Mouse (Mus musculus): ENCODE measurements around the gene Cacng1. TPM values are rescaled to one million over a fixed set of nuclear protein-coding genes. Genes with fewer than 3 reads are reported as not detected.

Gene Cacng1
- total RNA-seq (2017), result not detected in 3 replicates

DNA sequence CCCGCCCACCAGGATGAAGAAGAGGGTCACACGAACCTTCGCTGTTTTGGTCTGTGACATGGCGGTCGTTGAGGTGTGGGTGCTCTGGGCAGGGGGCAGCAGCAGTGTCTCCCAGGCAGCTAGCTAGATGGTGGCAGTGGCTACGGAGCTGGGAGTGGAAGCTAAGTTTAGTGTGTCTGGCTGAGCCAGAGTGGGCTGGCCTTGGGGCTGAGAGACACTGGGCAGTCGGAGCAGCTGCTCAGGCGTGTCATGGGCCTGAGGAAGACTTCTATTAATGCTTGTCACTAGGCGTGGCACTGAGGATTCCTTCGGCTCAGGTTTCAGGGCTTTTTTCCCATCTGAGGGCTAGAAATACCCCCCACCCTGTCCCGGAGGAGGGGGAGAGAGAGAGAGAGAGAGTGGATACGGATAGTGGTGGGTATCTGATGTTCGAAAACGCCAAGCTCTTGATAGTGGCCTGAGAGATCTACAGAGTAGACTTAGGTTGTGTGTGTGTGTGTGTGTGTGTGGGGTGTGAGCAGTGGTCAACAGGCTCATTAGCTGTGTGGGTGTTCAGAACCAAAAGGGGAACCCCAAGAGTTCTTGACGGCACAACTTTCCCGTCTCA lies at the start of gene Cacng1:
Gene Cacng1, minus strand, starts transcription at position 191 of the 607 bp plus-strand sequence.
- no peak for ATAC-seq (replicated peaks; ENCODE audit: insufficient number of reproducible peaks, low FRiP score, low TSS enrichment, poor library complexity, severe bottlenecking)

DNA sequence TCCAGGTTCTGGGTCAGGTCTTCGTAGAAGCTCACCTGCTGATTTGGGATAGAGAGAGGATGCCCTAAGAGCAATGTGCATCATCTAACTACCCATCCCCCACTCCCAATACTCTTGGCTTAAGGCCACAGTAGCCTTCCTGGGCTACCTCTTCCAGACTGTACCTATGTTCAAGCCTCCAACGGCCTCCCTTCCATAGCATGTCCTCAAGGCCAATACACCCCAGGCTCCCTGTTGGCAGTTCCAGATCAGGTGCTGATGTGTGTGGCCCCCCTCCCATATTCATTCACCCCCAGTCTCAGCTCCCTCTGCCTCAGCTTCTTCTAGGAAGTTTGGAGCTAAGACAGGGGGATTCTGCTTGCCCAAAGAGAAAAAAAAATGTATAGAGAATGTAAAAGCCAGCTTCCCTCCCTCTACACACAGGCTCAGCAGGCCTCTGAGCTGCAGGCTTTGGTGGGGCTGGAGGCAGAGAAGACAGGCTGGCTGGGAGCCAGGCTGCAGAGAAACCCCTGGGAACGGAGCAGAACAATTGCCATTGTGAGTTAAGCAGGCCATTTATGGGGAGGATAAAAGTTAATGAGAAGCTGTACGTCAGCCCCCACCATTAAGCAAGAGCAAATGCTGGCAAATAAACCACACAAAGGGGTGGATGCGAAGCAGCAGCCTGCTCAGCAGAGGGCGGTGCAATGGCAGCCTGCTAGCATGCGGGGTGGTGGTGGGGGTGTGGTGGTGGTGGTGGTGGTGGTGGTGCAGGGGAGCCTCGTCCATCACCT lies 46.6 kb upstream of the Cacng1 start:
- no peak for ATAC-seq (replicated peaks; ENCODE audit: insufficient number of reproducible peaks, low FRiP score, low TSS enrichment, poor library complexity, severe bottlenecking)

DNA sequence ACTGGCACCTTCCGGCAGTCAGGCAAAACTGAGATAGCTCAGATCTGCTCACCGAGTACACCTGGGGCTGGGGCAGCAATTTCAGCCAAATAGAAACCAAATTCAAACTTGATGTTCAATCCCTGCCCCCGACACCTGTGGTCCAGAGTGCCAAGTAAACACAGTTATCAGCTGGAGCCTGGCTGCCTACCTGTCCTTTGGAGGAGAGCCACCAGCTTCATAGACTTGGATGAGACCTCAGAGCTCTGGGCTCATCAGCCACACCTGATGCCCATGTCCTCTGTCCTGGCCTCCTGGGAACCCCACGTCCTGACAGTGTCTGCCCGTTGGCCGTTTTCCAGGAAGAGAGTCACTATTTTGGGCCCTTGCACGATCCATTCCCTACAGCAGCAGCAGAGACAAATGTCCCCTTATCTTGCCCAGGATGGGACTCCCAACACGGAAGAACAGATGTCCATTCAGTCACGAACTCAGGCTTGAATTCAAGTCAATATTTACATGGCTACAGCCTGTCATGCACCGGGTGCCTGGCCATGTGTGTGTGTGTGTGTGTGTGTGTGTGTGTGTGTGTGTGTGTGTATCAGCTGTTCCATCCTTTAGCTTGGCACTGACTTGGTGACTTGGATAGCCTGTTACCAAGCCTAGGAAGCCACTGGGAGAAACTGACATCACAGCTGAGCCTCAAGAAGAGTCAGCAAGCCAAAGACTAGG lies 45.6 kb upstream of the Cacng1 start:
- no peak for ATAC-seq (replicated peaks; ENCODE audit: insufficient number of reproducible peaks, low FRiP score, low TSS enrichment, poor library complexity, severe bottlenecking)

DNA sequence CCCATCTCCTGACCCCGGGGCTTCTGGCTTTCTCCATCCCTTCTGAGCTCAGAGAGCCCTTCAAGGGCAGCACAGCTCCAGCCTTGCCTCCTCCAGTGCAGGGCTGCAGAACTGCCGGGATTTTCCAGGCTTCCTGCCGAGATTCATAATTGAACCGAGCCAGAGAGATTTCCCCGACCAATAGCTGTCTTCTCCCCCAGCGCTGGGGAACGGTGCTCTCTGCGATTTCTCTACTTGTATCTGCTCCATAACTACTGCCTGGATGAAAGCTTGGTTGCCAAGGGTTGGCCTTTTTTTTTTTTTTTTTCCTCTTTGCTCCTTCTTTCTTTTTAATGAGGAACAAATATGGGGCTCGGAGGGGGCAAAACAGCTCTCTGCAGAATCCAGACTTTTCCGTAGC lies 43.7 kb upstream of the Cacng1 start:
- ATAC-seq (replicated peaks; ENCODE audit: insufficient number of reproducible peaks, low FRiP score, low TSS enrichment, poor library complexity, severe bottlenecking), result no peak

DNA sequence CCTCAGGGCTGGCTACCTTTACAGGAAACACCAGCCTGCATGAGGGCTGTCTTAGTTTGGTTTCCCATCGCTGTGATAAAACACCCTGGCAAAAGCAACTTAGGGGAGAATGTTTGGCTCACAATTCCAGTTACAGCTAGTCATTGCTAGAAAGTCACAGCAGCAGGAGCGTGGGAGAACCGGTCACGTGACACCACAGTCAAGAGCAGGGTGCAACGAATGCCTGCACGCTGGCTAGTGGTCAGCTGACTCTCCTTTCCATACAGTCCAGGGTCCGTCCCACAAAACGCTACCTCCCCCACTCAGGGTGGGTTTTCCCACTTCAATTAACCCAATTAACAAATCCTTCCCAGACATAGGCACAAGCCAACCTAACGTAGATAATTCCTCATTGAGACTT lies 43.2 kb upstream of the Cacng1 start:
- ATAC-seq (replicated peaks; ENCODE audit: insufficient number of reproducible peaks, low FRiP score, low TSS enrichment, poor library complexity, severe bottlenecking), result no peak

DNA sequence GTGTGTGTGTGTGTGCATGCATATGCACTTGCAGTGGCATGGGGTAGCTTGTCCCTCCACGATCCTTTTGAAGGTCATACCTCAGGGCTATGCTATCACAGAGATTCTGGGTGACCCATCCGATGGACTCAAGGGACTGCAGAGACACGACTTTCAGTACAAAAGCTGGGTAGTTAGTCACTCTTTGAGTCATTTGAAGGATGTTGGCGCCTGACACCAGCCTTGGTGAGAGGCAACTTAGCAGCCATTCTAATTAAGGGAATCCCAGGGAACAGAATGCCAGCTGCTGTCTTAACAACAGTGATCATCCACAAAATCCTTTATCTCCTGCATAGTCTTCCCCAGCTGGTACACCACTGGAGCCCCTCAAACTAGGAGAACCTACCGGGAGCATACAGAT lies 32.8 kb upstream of the Cacng1 start:
- no peak for ATAC-seq (replicated peaks; ENCODE audit: insufficient number of reproducible peaks, low FRiP score, low TSS enrichment, poor library complexity, severe bottlenecking)

DNA sequence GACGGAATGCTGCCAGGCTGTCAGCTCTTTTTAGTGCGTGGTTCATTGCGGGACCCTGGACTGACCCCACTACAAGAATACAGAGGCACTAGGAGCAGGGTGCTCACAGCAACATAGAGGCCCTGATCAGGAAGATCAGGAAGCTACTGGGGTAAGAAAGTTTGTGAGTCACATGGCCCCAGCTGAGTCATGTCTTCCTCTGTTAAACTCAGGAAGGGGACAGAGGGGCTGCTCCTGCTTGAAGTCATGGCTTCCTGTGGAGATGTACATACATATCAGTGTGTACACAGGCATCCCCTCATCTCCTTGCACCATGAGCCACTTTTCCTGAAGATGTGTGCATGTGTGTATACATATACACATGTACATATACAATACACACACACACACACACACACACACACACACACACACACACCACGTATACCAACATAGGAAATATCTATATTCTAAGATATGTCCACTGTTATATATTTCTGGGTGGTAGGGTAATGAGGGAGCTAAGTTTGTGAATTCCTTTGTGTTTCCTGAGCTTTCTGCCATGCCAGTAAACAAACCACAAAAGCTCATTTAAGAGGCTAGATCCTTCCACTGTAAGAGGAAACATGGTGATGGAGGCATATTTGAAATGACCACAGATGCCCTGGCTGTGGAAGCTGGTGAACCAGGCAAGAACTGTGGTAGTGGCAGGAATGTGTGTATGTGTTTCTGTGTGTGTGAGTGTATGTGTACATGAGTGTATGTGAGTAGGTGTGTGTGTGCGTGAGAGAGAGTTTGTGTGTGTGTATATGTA lies 32.1 kb upstream of the Cacng1 start:
- no peak for ATAC-seq (replicated peaks; ENCODE audit: insufficient number of reproducible peaks, low FRiP score, low TSS enrichment, poor library complexity, severe bottlenecking)

DNA sequence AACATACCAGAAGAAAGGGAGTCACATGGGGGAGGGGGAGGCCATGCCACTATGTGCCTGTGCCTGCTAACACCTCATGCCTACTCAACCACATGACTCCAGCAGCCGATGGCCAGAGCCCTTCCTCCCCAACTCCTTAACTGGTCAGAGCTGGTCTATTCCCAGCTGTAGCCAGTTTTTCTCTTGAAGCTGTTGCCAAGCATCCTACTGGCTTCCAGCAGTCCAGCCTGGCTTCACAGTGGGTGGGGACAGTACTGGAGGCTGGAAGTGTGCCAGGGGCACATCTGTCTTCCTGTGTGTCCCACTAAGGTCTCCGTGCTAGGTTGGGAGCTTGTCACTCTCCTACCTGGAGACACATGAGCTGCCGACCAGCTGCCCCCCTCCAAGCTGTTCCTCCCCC lies 26.8 kb upstream of the Cacng1 start:
- no peak for ATAC-seq (replicated peaks; ENCODE audit: insufficient number of reproducible peaks, low FRiP score, low TSS enrichment, poor library complexity, severe bottlenecking)

DNA sequence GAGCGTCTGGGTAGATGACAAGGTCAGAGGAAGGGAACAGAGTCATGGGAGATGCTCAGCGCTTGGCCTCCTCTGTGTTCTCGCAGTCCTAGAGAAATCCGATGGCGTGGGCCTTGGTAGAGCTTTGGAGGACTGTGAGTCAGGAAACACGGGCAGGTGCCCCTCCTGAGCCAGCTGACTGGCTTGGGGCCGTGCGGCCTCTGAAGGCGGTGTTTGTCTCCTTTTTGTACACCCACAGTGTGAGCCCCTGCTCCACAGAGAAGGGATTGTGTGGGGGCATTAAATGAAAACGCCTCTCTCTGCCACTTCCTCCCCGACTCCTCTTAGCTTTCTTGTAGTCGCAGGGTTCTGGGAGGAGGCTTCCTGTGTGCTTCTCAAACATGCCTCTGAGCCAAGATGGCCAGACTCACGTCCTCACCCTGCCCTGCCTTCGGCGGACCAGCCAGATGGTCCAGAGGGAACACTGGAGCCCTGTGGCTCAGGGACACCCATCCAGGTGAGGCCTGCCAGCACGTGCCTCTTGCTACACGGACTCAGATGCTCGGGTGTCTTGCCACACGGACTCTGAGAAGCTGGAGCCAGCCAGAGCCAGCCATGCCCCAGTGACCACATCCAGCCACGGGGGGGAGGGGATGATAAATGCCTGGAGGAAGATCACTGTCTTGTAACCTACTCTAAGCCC lies 22.2 kb upstream of the Cacng1 start:
- no peak for ATAC-seq (replicated peaks; ENCODE audit: insufficient number of reproducible peaks, low FRiP score, low TSS enrichment, poor library complexity, severe bottlenecking)

DNA sequence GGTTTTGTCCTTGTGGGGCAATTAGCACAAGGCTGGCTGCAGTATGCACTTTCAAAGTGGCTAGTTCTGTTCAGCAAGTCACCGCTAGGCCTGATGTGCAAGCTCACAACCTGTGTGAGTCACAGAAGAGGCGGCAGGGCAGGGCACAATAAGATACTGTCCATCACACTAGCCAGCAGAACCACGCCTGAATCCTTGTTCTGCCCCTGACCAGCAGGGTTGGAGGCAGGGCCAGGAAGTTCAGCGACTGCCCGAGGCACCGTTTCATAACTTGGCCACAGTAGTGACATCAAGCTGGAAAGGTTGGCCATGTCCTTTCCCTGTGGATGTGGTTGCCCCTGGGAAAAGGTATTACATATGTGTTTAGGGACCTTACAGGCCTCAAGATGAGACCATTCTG lies 21.6 kb upstream of the Cacng1 start:
- ATAC-seq (replicated peaks; ENCODE audit: insufficient number of reproducible peaks, low FRiP score, low TSS enrichment, poor library complexity, severe bottlenecking), result no peak

DNA sequence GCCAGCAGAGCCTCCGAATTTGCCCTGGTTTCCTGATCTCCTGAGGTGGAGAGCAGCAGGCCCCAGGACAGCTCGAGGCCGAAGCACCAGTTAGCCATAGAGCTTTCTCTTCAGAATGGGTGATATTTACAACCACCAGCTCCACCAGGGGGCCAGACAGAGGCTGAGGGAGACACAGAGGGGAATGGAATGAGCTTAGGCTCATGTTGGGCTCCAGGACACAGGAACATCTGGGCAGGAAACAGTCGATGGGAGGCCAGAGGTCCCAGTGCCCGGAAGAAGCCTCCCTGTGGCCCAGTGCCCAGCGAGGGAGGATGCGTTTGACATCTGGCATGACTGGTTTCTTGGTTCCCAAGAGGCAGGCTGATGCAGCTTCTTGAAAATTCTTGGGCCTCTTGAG lies 17.8 kb upstream of the Cacng1 start:
- ATAC-seq (replicated peaks; ENCODE audit: insufficient number of reproducible peaks, low FRiP score, low TSS enrichment, poor library complexity, severe bottlenecking), result no peak

DNA sequence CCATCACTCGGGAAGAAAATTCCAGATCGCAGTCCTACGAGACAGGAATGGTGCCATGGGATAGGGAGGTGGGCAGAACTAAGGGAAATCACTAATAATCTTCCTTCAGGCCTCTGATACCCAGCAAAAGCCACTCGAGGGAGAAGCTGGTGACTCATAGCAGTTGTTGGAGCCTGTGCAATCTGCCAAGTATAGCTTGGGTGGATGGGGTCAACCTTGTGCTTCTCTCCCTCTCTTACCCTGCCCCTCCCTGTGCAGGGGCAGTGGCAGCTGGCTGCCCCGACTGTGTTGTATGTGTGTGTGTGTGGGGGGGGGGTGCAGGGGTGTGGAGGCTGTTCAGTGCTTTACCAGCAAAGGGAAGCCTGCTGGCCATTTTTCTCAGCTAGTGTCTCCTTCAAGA lies 15.2 kb upstream of the Cacng1 start:
- ATAC-seq (replicated peaks; ENCODE audit: insufficient number of reproducible peaks, low FRiP score, low TSS enrichment, poor library complexity, severe bottlenecking), result no peak

DNA sequence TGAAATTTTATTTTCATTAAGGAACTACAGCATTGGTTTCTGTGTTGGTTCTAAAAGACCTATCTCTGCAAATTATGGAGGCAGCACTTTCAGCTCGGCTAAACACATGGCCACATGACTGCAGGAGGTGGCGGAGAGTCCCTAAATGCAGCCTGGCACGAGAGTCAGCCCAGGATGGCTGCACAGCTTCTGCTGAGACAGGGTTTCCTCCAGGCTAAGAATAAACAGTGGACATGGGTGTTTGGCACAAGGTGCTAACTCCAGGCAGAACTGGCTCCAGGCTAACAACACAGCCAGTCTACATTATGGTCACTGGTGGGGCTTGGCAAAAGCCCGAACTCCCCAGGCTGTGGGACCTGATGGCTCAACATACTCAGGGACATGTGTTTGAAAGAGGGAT lies 14.6 kb upstream of the Cacng1 start:
- no peak for ATAC-seq (replicated peaks; ENCODE audit: insufficient number of reproducible peaks, low FRiP score, low TSS enrichment, poor library complexity, severe bottlenecking)

DNA sequence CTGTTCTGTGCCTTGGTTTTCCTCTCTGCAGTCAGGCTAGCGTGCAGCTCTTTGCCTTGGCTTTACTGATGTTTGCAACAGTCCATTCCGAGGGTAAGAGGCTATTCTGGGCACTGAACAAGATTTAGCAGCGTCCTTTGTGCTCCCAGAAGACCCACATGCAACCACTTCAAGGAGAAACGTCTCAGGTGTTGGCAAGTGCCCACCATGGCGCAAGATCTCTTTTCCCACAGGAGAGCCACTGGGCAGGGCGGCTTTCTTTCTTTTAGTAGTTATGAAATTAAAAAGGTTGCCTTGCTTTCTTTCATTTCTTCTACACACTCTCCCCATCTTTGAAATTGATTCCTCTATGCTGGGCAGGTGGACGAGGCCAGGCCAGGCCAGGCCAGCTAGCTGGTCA lies 12.8 kb upstream of the Cacng1 start:
- ATAC-seq (replicated peaks; ENCODE audit: insufficient number of reproducible peaks, low FRiP score, low TSS enrichment, poor library complexity, severe bottlenecking), result no peak

DNA sequence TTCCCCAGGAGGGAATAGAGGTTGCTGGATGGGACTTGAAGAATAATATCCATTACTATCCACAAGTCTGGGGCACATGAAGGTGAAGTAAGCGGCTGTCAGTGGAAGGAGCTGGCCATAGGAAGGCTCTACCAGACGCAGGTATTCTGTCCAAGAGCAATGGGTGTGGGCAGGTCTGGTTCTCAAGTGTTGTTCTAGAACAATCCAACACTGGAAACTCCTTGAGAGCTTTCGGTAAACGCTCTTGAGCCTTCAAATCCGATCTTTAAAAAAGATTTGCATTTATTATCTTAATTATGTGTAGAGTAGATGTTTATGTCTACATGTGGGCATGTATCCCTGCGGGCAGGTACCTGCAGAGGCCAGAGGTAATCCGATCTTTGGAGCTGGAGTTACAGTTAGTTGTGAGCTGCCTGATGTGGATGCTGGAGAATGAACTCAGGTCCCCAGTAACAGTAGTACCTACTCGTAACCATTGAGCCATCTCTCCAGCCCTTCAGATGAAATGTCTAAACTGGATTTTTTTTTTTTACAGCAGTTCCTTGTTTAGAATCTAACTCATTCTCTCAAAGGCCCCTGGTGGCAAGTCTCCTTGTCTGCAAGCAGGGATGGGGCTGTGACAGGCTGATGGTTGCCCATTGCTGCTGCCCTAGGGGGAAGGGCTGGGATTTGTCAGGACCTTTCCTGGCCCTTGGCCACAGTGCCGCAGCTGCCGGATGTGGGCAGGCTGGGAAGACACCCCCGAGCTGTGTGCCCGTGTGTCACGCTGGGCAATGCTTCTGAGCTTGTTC lies 11.9 kb upstream of the Cacng1 start:
- ATAC-seq (replicated peaks; ENCODE audit: insufficient number of reproducible peaks, low FRiP score, low TSS enrichment, poor library complexity, severe bottlenecking), result no peak

DNA sequence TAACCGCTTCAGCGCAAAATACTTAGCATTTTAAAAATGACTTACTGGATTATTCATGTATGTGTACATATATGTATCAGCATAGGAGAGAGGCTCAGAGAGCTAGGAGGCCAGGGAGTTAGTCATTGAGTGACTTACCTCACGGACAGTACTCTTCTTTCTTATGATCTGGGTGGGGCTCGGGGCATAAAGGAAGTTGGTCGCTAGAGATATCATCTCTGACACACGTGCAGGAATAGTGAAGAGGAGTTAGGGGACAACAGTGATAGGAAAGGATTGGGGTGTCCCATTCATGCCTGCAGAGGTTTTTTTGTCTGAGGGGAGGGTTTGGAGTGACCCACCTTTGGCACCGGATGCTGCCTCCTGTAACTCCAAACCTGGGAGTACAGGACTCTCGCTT lies 8.3 kb upstream of the Cacng1 start:
- no peak for ATAC-seq (replicated peaks; ENCODE audit: insufficient number of reproducible peaks, low FRiP score, low TSS enrichment, poor library complexity, severe bottlenecking)

DNA sequence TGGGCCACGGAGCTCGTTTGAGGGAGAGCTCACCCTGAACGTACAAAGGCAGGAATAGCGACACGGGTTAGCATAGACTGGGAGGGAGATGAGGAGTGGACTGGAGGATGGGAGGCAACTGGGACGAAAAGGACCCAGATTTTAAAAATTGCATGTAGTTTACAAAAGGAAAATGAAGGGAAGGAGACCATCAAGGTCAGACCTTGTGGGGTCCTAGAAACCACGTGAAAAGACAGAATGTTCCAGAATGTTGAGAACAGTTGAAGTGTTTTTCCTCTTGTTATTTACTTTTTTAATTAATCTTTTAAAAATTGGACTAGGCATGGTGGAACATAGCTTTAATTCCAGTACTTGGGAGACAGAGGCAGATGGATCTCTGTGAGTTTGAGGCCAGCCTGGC lies 4.7 kb upstream of the Cacng1 start:
- no peak for ATAC-seq (replicated peaks; ENCODE audit: insufficient number of reproducible peaks, low FRiP score, low TSS enrichment, poor library complexity, severe bottlenecking)
